Mouse (Mus musculus): Measurements from ENCODE around the gene Agrn. TPM values are rescaled to one million over a fixed set of nuclear protein-coding genes. Genes with fewer than 3 reads are reported as not detected.

Gene Agrn
- total and polyA plus RNA-seq, 2 experiments from 2014 or later: 63.0 to 273 TPM

DNA sequence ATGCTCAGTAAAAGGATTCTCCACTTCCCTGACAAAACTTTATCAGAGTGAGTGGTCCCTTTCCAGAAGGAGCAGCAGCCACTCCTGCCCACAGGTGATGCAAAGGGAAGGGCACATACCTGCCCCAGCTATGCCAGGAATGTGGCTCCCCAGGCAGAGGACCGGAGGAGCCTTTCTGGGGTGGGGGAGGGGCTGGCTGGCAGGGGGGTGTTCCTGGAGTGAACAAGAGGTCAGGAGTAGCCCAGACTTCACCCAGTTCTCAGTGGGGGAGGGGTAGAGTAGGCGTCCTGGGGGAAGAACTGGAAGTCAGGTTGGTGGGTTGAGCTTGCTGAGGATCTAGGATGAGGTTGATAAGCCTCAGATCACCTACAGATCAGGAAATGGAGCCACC, 4.1 kb downstream of the Agrn start:
- DNase-seq (ENCODE audit: low spot score): no peak
- no peak overlapping the region for H3K9ac ChIP-seq (replicated peaks; ENCODE audit: low read length)
- peaks cover 40% of the 10 kb centered on the region for H3K4me1 ChIP-seq (ENCODE audit: insufficient read depth, low read length)
- no peak overlapping the region for H3K4me3 ChIP-seq (ENCODE audit: low read length)
- peak overlapping the region; percentile 15; the same call in 1 of the 2 replicates for H3K27ac ChIP-seq
- no peaks in the 10 kb centered on the region for H3K27me3 ChIP-seq (ENCODE audit: insufficient read depth, low read length)
- 30% methylated on average over 2 of the region's 2 CpGs for WGBS
- no peak overlapping the region for H3K4me2 ChIP-seq (ENCODE audit: low read depth, low read length)
- H3K36me3 ChIP-seq (ENCODE audit: insufficient read depth, low read length): 0 out of 2 replicates have a peak, but pooled peaks cover 5% of the 10 kb centered on the region
- TF ChIP-seq CTCF (IDR thresholded peaks at IDR 0.05; ENCODE audit: low read depth): no peak
- no peaks in the 10 kb centered on the region for H3K9me3 ChIP-seq (ENCODE audit: low read length)
- ATAC-seq: no peak

DNA sequence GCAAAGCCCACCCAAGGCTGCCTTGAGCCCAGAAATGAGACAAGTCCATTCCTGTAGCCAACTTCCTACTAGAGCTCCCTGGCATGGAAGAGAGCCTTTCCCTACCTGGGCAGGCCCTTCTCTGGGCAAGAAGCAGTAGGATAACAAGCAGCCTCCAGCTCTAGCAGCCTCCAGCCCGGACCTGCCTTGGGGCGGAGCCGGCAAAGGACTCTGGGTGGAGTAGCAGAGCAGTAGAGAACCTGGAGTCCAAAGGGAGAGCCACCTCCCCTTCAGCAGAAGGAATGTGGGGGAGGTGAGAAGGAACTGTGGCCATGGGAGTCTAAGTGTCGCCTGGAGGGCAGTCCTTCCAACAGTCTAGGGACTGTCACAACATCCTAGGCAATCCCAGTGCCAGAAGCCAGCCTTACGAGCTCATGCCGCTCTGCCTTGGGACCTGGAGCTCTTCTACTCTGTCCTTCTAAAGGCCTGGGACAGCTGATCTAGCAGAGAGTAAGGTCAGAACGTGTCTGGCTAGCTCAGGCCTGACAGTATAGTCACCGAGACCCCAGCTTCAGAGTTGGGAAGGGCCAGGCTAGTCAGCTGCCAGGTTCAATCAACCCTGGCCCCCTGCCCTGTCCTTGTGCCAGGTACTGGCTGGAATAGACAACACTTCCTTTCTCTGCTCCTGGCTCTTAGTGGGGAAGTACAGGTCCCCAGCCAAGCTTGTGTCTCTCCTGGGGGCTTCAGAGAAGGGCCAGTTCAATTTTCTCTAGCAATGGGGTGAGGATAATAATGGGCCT, 4.7 kb downstream of the Agrn start:
- DNase-seq (ENCODE audit: low spot score): peak; percentile 69
- H3K9ac ChIP-seq (replicated peaks; ENCODE audit: low read length): 0 out of 2 replicates have a peak overlapping the region, but pooled peaks have one; percentile 14
- no peak overlapping the region for H3K4me3 ChIP-seq (ENCODE audit: low read length)
- ATAC-seq: peak; percentile 15; the same call in 1 of the 2 replicates
- 0 out of 2 replicates have a peak, but pooled peaks cover 5% of the 10 kb centered on the region for H3K36me3 ChIP-seq (ENCODE audit: insufficient read depth, low read length)
- 46% methylated on average over 8 of the region's 8 CpGs for WGBS
- no peaks in the 10 kb centered on the region for H3K9me3 ChIP-seq (ENCODE audit: low read length)
- peak overlapping the region; percentile 46 for H3K27ac ChIP-seq
- peaks cover 40% of the 10 kb centered on the region for H3K4me1 ChIP-seq (ENCODE audit: insufficient read depth, low read length)
- TF ChIP-seq CTCF (IDR thresholded peaks at IDR 0.05; ENCODE audit: low read depth): no peak
- H3K4me2 ChIP-seq (ENCODE audit: low read depth, low read length): no peak overlapping the region
- H3K27me3 ChIP-seq (ENCODE audit: insufficient read depth, low read length): no peaks in the 10 kb centered on the region

GRCm38 (mm10) chr4:156188811-156189323, 8.4 kb downstream of the Agrn start:
- TF ChIP-seq CTCF (IDR thresholded peaks at IDR 0.05; ENCODE audit: low read depth): no peak
- H3K27me3 ChIP-seq (ENCODE audit: insufficient read depth, low read length): no peaks in the 10 kb centered on the region
- peak overlapping the region; percentile 41 for H3K27ac ChIP-seq
- H3K36me3 ChIP-seq (ENCODE audit: insufficient read depth, low read length): 0 out of 2 replicates have a peak, but pooled peaks cover 5% of the 10 kb centered on the region
- H3K9me3 ChIP-seq (ENCODE audit: low read length): no peaks in the 10 kb centered on the region
- no peak overlapping the region for H3K4me3 ChIP-seq (ENCODE audit: low read length)
- no peak overlapping the region; the same call in 1 of the 2 replicates for H3K4me2 ChIP-seq (ENCODE audit: low read depth, low read length)
- H3K9ac ChIP-seq (replicated peaks; ENCODE audit: low read length): no peak overlapping the region
- peaks cover 51% of the 10 kb centered on the region for H3K4me1 ChIP-seq (ENCODE audit: insufficient read depth, low read length)
- peak; percentile 47 for ATAC-seq
- DNase-seq (ENCODE audit: low spot score): peak; percentile 68
- 21% methylated on average over 6 of the region's 6 CpGs for WGBS

DNA sequence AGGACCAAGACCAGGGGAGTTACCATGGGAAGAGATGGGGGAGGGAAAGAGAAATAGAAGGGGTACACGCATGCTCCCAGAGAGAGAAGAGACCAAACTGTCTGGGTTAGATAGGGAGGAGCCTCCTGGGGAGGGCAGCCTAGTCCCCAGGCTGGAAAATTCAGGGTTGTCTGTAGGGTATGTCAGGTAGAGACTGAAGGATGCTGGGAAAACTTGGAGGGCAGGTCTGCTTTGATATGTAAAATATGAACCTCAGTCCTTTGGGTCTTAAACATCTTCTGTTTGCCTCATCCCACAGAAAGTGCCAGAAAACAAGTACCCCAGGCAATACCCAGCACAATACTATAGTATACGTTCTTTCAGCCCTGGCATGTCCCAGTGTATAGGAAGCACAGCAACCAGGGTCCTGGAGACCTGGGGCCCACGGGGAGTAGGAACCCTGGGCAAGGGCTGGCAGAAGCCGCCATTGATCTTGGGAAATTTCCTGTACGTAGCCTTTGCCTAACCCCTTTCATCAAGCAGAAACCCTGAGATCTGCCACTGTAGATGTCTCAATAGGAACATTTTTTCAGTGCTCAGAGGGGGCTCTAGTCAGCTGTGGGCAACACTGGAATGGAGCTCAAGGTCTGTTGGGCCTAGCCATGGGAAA, 9.0 kb downstream of the Agrn start:
- 0 out of 2 replicates have a peak, but pooled peaks cover 5% of the 10 kb centered on the region for H3K36me3 ChIP-seq (ENCODE audit: insufficient read depth, low read length)
- H3K27ac ChIP-seq: peak overlapping the region; percentile 41
- ATAC-seq (no peak), DNase-seq (ENCODE audit: low spot score) (no peak)
- no peak overlapping the region for H3K9ac ChIP-seq (replicated peaks; ENCODE audit: low read length)
- 29% methylated on average over 5 of the region's 5 CpGs for WGBS
- TF ChIP-seq CTCF (IDR thresholded peaks at IDR 0.05; ENCODE audit: low read depth): no peak
- no peak overlapping the region for H3K4me2 ChIP-seq (ENCODE audit: low read depth, low read length)
- H3K27me3 ChIP-seq (ENCODE audit: insufficient read depth, low read length): no peaks in the 10 kb centered on the region
- H3K4me3 ChIP-seq (ENCODE audit: low read length): no peak overlapping the region
- peaks cover 46% of the 10 kb centered on the region for H3K4me1 ChIP-seq (ENCODE audit: insufficient read depth, low read length)
- no peaks in the 10 kb centered on the region for H3K9me3 ChIP-seq (ENCODE audit: low read length)

DNA sequence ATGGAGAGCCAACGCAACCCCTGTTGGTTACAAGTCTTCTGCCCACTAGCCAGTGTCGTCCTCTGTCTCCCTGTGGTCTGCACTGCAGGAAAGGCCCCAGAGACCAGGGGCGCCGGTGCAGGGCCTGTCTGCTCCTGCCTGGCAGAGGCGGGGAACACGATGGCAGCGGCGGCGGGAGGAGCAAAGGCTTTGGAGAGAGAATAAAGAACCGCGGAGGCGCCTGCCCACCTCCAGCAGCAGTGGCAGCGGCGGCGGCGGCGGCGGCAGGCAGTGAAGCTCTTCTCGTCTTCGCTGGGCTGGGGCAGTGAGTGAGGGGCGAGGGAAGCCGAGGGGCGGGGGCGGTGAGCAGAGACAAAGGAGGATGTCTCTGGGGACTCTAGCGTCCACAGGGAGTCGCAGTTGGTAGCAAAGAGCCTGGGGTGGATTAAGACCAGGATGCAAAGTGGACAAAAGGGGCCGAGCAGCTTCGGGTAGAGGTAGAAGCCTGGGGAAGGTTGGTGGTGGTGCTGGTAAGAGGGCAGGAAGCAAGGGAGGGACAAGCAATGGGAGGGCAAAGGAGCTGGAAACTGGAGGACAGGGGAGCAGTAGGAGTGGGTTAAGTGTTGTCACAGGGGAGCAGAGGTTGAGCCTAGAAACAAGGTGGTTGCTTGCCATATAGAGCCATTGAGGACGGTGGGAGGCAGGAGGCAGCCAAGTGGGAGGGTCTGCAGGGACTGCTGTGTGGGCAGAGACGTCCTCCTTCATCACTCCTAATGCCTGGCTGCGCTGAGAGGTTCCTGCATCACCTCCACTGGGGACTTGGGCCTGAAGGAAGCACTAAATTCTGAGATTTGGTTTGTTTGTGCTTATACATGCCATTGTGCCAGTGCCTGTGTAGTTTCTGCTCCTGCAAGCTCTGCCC, 11.1 kb downstream of the Agrn start:
- Histone ChIP-seq H3K4me2 (ENCODE audit: low read depth, low read length) (peak overlapping the region; percentile 68), H3K9me3 (ENCODE audit: low read length) (no peaks in the 10 kb centered on the region), H3K4me3 (ENCODE audit: low read length) (peak overlapping the region; percentile 47), H3K9ac (replicated peaks; ENCODE audit: low read length) (peak overlapping the region; percentile 73), H3K27me3 (ENCODE audit: insufficient read depth, low read length) (no peaks in the 10 kb centered on the region), H3K36me3 (ENCODE audit: insufficient read depth, low read length) (0 out of 2 replicates have a peak, but pooled peaks cover 5% of the 10 kb centered on the region), H3K27ac (peak overlapping the region; percentile 86), H3K4me1 (ENCODE audit: insufficient read depth, low read length) (peaks cover 42% of the 10 kb centered on the region)
- 4% methylated on average over 31 of the region's 31 CpGs for WGBS
- ATAC-seq (peak; percentile 61), DNase-seq (ENCODE audit: low spot score) (peak; percentile 77)
- TF ChIP-seq CTCF (IDR thresholded peaks at IDR 0.05; ENCODE audit: low read depth): no peak

- Histone ChIP-seq H3K9ac (replicated peaks; ENCODE audit: low read length) (peak overlapping the region; percentile 73), H3K4me1 (ENCODE audit: insufficient read depth, low read length) (peaks cover 39% of the 10 kb centered on the region), H3K4me3 (ENCODE audit: low read length) (peak overlapping the region; percentile 47), H3K36me3 (ENCODE audit: insufficient read depth, low read length) (no peaks in the 10 kb centered on the region), H3K4me2 (ENCODE audit: low read depth, low read length) (peak overlapping the region; percentile 68), H3K9me3 (ENCODE audit: low read length) (no peaks in the 10 kb centered on the region), H3K27me3 (ENCODE audit: insufficient read depth, low read length) (no peaks in the 10 kb centered on the region), H3K27ac (peak overlapping the region; percentile 86)
- peak; percentile 25; the same call in 1 of the 2 replicates for ATAC-seq
- DNase-seq (ENCODE audit: low spot score): peak; percentile 30
- 44% methylated on average over 13 of the region's 13 CpGs for WGBS
- no peak for TF ChIP-seq CTCF (IDR thresholded peaks at IDR 0.05; ENCODE audit: low read depth)
These were observed 11.8 kb downstream of the Agrn start for GRCm38 (mm10) chr4:156185456-156185949.

All from hindbrain, postnatal 0 days (tissue).